In genomic region chr1:177007405-177007804, GRCm38 (mm10) we compare ENCODE assay signal across 15 mouse cellular contexts.
"Had no signal": no experiment of that assay in that cellular context is flagged by ENCODE, and none has a peak within 500 bp of the region (broad histone marks: within the 10 kb centered on the region; RNA-seq: fewer than 3 reads in every experiment).

No protein-coding gene starts in this region.

- ATAC-seq: inflammation-experienced regulatory T-cells, adult 6 months; intestine, embryonic 16.5 days had no signal

- H3K4me3 ChIP-seq: limb, embryonic 12.5 days; limb, embryonic 15.5 days; liver, embryonic 13.5 days; lung, embryonic 15.5 days had no signal

- DNase-seq: kidney, adult 18-20 months; kidney, adult 9 months; kidney, postnatal 14 days; kidney, postnatal 4 days; left cerebral cortex, postnatal 4 days; liver, embryonic 13.5 days; midbrain, embryonic 14.5 days; thymus, adult 18-20 months; thymus, postnatal 36 days had no signal

- H3K27me3 ChIP-seq: limb, embryonic 12.5 days; limb, embryonic 15.5 days; liver, embryonic 13.5 days; lung, embryonic 15.5 days had no signal

- H3K4me2 ChIP-seq: limb, embryonic 12.5 days; limb, embryonic 15.5 days; liver, embryonic 13.5 days; lung, embryonic 15.5 days had no signal

- H3K9ac ChIP-seq: limb, embryonic 12.5 days; limb, embryonic 15.5 days; liver, embryonic 13.5 days; lung, embryonic 15.5 days had no signal

- H3K27ac ChIP-seq: limb, embryonic 12.5 days; limb, embryonic 15.5 days; liver, embryonic 13.5 days; lung, embryonic 15.5 days; macrophage had no signal

- H3K36me3 ChIP-seq: limb, embryonic 12.5 days; limb, embryonic 15.5 days; liver, embryonic 13.5 days; lung, embryonic 15.5 days had no signal

- H3K9me3 ChIP-seq: limb, embryonic 12.5 days; limb, embryonic 15.5 days; liver, embryonic 13.5 days; lung, embryonic 15.5 days had no signal
